Mouse (Mus musculus): ENCODE data around the gene Lsm10.
"Not testable (repeated sequence)": the region's sequence is repeated elsewhere in the genome, so short reads cannot be mapped to it uniquely, and the experiment has no call there.

Gene Lsm10

DNA sequence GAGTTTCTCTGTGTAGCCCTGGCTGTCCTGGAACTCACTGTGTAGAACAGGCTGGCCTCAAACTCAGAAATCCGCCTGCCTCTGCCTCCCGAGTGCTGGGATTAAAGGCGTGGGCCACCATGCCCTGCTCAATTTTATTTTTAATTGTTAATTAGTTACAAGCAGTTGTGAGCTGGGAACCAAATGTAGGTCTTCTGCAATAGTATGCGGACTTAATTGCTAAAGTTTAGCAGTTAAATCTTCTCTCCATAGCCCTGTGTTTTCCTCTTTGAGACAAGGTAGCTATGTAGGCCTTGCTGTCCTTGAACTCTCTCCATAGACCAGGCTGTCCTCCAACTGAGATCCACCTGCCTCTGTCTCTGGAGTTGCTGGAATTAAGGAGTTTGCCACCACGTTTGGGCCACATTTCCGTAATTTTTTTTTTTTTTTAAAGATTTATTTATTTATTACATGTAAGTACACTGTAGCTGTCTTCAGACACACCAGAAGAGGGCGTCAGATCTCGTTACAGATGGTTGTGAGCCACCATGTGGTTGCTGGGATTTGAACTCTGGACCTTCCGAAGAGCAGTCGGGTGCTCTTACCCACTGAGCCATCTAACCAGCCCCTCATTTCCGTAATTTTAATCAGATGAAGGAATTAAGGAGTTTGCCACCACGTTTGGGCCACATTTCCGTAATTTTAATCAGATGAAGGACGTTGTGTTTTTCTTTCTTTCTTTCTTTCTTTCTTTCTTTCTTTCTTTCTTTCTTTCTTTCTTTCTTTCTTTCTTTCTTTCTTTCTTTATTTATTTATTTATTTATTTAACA is 597 bp upstream of the Lsm10 start:
- not testable (repeated sequence) for DNase-seq (ENCODE audit: low read depth, low spot score)

DNA sequence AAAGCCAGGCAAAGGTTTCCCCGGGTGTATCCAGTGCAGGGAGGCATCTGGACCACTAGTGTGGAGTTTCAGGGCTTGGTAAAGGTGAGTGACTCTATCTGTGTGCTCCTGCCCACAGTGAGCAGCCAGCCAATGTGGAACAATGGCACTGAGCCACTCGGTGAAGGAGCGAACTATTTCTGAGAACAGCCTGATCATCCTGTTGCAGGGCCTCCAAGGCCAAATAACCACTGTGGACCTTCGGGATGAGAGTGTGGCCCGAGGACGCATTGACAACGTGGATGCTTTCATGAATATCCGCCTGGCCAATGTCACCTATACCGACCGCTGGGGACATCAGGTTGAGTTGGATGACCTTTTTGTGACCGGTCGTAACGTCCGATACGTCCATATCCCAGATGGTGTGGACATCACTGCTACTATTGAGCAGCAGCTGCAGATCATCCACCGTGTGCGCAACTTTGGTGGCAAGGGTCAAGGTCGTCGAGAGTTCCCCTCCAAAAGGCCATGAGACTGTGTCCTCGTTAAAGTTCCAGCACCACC is 1.4 kb downstream of the Lsm10 start:
- DNase-seq (ENCODE audit: low read depth, low spot score): no peak

DNA sequence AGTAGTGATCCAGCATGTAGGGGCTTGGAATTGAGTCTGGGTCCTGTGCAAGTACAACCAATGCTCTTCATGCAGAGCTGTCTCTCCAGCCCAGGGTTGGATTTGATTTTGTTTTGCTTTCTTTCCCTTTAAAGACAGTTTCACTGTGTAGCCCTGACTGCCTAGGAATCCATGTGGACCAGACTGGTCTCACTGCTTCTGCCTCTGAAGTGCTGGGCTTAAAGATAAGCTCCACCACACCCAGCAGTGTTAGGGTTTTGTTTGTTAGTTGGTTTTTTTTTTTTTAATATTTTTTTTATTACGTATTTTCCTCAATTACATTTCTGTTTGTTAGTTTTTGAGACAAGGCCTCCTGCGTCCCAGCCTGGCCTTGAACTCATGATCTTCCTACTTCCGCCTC is 2.9 kb downstream of the Lsm10 start:
- DNase-seq (ENCODE audit: low read depth, low spot score): no peak

DNA sequence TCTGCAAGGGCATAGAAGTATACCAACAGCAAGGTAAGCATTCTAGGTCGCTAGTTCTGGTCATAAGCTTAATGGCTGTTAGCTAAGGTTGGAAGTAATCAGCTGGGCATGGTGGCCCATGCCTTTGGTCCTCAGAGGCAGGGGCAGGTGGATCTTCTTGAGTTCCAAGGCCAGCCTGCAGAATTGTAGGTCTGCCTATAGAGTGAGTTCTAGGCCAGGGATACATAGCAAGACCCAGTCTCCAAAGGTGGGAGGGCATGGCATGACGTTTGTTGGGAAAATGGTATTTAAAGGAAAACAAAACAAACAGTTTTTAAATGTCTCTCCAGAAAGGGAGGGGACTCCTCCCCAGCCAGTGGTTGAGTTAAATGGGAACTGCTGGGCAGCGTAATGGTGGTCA is 4.3 kb downstream of the Lsm10 start:
- DNase-seq (ENCODE audit: low read depth, low spot score): no peak

DNA sequence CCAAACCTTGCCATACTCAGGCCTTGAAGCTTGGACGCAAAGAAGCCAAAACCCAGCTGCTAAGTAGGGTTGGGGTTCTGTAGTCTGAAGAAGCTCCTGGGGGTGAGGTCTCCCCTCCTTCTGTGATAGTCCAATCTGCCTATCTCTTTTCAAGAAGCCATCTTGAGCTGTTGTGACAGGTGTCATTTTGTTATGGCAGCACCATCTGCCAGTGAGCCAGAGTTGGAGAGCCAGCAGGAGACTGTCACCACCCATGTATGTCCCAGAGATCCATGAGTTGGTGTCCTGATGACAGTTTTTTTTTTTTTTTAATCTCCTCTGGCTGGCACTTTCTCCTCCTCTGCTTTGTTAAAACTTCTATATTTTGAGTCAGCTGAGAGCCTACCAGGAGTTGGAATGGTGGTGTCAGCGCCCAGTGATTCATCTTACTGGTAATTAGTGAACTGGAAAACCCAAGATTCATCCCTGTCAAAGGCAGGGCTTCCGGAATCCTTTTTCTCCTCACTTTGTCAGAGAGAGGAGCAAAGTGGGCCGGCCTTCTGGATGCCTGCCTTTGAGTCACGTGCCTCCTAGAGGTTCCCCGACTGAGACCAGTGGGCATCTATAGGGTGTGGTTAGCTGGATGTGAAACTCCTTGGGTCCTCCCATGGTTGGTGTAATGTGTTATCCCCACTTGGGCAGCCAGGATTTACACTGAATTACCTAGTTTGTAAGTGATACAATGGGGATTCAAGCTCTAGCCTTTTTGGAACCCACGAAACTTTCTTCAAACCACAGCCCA is 5.8 kb downstream of the Lsm10 start:
- no peak for DNase-seq (ENCODE audit: low read depth, low spot score)

DNA sequence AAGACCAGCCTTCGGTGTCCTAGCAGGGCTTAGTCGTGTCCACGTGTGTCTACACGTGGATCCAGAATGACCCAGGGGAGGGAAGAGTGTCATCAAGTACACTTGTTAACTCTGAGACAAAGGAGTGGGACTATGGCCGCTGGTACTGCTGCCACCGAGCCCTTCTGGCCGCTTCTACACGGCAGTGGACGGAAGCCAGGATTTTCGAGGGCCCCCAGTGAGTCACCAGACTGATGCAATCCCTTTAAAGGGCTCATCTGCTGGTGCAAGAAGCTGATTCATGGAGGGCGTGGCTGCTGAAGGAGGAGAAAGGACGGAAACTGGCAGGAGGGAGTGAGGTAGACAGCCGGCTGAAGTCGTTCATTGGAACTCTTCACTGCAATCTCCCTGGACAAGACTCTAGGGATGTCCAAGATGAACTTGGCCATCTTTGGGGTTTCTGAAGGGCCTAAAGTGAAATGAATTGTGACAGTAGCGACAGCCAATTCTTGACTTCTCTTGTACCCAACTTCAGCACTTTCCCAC is 6.7 kb downstream of the Lsm10 start:
- peak; percentile 85 for DNase-seq (ENCODE audit: low read depth, low spot score)

DNA sequence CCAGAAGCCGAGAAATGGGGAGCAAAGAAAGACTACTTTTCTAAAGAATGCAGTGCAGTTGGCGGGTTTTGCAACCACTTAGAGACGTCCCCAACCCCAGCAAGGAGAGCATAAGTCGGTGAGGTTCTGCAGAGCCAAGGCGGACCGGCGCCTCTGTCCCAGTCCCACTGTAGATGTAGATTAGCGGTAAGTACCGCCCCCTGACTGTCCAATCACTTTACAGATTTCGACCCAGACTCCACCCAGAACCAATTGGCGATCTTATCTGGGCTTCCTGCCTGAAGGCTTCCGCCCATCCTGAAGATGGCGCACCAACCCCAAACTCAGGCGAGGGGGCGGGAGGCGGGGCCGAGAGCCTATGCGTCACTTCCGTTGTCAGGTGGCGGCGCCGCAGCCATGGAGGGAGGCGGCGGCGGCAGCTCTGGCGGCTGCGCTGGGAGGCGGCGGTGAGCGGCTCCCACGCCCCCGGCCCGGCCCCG is 7.2 kb downstream of the Lsm10 start, which contains the start of gene Stk40:
TSS of gene Stk40 (plus strand) at position 368 of the 479 bp plus-strand sequence.
- DNase-seq (ENCODE audit: low read depth, low spot score): peak; percentile 99

DNA sequence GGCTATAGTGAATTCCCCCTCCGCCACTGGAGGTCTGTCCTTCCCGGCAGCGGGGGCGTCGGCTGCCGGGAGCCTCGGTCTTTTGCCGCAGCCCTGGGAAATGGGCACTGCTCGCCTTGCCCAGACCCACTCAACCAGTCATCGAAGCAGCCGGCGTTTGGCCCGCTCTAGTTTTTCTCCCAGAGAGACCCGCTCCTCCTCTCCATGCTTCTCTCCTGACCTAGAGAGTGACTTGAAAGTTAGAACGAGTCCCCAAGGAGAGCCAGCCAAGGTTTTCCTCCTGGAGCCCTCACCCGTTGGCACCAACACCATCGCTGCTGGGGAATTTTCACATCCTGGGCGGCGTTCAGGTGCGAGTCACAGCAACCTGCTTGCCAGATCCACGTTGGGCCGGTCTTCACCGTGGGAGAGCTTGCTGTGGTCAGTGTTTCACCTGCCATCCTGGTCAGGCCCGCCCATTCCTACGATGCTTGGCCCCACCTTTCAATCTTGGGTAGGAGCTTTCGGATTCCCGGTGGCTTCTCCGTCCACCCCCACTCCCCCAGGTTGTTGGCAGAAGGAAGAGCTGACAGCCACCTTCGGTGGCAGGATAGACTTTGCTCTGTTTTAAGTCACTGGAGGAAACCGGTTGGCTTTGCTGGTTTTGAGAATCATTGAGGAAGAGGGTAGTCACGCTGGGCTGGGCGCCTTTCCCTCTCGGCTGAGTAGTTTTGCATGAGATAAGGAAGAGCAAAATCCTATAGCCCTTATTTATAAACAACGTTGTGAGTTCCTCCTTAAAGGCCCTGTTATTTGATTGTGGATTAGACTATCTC is 8.0 kb downstream of the Lsm10 start:
- peak; percentile 32 for DNase-seq (ENCODE audit: low read depth, low spot score)

DNA sequence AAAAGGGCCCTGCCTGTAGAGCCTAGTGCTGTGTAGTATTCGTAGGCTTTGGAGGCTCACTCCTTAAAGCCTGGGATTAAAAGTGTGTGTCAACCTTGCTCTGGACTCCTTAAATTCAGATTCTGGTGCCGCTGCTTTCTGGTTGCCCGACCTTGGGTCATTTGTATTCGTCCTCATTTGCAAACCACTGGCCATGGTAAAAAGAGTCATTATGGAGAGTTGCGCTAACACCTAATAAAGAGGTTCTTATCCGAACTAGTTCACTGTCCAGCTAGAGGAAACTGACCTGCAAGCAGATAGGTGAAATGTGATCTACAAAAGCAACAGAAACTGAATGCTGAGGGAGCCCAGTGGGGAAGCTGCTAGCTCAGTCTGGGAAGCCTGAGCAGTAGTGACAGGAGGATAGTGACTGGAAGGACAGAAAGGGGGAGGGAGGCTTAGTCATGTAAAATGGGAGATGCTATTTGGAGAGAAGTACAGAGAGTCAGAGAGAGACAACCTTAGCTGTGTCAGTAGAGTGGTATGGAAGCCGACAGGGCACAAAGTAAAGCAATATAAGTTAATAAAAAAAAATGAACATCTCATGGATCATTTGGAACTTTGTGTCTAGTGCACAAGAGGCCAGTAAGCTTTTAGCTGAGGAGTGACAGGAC is 8.8 kb downstream of the Lsm10 start:
- no peak for DNase-seq (ENCODE audit: low read depth, low spot score)

DNA sequence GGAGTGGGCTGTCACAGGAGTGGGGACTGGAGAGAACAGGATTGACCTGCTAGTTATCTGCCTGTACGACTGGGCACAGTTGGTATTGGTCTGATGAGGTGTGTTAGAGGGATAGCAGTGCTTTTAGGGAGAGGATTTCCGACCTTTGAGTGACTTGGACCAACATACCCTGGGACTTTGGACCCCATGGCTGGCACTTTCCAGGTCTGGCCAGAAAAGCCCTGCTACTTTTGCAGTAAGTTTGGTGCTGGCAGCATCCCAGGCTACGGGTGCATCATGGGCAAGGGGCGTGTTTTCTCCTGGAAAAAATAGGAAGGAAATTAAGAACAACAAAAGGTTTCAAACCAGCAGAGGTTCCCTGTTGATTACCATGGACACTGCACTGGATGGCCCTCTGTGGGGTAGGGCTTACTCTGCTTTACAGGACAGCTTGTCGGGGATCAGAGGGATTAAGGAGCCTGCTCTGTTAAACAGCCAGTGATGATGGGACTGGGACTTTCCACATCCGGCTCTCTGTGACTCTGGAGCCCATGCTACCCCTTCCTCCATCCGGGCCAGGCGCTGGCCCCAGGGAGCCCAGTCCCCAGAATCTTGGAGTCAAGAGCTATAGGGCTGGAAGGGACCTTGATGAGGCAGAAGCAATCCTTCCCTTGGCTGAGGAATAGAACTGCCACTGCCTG is 11.8 kb downstream of the Lsm10 start:
- no peak for DNase-seq (ENCODE audit: low read depth, low spot score)

DNA sequence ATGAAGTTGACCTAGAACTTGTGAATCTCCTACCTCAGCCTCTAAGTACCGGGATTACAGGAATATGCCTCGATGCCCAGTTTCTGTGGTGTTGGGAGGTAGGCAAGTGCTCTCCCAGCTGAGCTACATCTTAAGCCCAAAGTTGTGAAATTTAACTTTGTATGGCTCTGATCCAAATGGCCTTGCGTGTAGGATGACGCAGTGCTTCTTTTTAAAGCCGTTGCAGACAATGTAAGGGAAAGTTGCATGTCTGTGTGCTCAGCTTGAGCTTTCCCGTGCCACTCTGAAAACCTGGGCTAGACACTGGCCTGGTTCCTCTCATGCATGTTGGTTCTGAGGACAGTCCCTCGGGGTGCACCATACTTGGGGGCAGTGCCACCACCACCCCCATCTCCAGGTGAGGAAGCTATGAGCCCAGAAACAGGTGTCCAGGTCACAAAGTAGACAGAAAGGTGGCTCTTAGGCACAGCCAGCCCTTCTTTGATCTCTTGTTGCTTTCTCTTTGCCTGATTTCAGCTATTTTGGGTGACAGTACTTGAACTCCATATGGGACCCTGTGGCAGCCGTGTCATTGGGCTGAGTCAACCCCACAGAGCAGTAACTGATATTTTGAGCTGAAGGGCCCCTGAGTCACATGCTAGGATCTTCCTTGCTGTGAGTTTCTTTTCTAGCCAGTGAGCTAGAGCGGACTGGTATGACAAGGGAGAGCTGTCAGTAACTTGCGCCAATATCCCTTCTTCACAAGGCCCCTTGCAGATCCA is 13.4 kb downstream of the Lsm10 start:
- peak; percentile 62 for DNase-seq (ENCODE audit: low read depth, low spot score)

DNA sequence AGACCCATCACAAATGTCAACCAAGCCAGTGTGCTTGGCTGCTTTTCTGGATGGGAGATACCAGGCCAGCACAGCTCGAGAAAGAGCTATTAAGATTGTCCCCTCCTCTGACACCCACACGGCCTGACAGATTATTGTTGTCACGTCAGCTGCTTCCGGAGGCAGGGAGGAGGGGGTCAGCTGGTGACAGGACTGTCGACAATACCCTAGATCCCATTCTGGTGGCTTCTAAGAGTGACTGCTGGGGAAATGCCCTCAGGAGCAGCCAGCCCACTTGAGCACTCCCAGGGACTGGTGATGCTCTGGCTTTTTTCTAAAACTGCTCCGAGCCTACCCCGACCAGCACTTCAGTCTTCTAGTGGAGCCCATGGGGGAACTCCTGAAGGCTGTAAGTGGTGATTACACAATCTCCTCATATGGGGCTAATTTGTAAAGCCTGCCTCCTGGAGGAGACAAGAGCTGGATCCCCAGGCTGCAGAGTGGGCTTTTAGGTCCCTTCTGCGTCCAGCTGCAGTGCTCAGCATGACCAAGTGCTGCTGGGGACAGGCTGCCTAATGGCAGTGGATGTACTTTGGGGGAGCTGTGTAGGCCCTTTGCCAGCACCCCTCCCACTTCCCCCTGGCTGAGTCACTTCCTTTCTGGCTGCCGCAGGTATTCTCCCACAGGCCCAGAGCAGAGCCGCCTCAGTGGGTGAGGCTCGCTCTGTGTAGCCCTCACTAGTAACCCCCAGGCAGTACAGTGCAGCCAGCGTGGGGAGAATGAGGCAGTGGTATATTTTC is 14.1 kb downstream of the Lsm10 start:
- peak; percentile 90 for DNase-seq (ENCODE audit: low read depth, low spot score)

DNA sequence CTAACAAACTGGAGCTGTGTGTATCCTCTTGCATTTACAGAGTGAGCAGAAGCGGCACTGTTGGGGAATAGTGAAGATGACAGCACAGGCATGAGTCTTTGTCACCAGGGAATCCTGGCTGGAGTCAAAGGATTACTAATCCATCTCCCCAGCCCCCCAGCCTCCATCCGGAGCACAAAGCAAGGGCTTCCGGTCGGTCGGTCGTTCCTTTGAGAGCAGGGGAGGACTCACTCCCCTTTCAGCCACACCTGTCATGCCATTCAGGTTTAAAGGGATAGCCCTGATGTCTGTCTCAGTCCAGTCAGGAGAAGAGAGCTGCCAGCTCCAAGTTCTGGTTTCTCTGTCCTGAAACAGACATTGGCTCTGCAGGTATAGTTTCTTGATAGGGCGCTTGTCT is 14.7 kb downstream of the Lsm10 start:
- no peak for DNase-seq (ENCODE audit: low read depth, low spot score)

DNA sequence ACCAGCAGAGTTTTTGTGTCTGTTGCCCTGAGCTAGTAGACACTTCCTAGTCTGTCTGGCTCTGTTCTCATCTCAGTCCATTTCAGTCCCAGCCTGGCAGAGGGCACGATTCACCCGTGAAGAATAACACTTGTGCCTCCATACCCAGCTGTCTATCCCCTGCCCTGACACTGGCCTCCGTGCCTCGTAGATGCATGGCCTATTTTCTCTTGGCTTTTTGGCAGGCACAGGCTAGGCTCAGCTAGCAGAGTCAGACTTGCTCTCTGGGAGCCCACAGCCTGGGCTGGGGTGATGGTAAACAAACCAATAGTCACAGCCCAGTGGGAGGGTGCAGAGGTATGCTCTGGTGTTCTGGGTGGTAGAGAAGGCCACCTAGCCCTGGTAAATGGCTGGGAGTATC is 16.8 kb downstream of the Lsm10 start:
- no peak for DNase-seq (ENCODE audit: low read depth, low spot score)

DNA sequence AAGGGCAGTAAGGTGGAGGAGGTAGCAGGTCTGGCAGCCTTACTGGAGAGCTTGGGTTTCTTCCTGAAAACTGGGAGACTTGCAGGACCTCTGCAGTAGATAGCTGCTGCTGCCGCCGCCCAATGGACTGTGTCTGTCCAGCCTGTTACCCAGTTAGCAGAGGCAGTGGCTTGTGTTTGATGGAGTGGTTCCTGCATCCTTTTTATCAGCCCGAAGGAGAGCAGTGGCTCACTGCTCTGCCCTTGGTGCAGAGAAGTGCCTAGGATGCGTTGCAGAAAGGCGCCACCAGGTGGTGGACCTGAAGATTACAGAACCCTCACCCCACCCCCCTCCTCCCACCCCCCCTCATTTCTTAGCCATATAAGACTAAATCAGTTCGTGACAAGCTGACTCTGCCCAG is 17.5 kb downstream of the Lsm10 start:
- peak; percentile 80 for DNase-seq (ENCODE audit: low read depth, low spot score)

DNA sequence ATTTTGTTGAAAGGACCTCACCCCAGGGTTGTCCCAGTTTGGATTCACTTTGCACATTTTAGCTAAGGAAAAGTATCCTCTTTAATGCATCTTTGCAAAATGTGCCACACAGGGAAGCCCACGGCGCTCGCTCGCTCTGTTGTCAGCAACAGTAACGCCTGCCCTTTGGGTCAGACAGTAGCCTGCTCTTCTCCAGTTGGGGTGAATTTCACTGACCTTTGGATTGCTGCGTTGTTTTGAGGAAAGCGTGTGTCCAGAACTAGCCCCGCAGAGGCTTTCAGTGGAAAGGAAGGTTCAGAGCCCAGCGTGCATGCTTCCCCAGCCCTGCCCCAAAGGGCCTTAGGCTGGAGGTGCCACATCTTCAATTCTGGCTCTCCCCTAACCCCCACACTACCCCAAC is 19.0 kb downstream of the Lsm10 start:
- DNase-seq (ENCODE audit: low read depth, low spot score): no peak

DNA sequence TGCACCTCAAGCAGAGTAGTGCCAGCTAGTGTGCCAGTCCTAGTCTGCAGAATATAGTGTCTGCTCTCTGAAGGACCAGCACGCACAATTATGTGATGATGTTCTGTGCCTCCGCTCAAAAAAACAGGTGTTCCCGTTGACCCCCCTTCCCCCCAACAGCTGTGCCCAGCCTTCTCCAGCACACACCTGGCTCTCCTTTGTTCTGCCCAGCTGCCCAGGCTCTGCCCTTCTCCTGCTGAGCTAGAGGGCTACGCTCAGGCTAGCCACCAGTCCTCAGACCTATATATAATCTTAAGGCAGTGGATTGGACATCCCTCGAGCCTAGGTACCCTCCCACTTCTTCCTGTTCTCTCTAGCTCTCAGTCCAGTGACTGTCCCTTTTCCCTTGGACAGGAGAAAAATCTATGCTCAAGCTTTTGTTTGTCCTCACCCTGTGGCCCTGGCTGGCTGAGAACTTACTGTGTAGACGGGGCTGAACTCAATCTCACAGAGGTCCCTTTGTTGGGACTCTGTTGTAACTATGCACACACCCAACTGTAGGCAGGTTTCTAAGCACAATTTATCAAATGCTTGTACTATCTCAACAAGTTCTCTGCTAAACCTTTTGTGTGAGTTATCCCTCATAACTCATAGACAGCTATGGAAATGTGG is 19.6 kb downstream of the Lsm10 start:
- no peak for DNase-seq (ENCODE audit: low read depth, low spot score)

DNA sequence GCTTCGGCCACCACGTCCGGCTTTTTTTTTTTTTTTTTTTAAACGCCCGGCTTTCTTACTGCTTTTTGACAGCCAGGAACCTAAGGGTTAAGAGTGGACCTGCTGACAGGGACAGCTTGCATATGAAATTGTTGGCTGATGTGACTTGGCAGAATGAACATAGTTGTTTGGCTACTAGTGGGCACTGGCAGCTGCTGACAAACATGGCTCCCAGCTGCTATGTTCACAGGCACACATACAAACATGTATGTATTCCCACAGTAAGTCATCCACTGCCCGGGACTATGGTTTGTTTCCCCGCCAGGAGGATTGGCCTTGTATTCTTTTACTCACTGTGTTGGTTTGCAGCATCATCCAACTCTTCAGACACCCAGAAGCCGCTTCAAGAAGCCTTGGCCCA is 20.7 kb downstream of the Lsm10 start:
- no peak for DNase-seq (ENCODE audit: low read depth, low spot score)

Measured in CD4-positive helper T cell, adult 2 months (primary cell).